Mouse (Mus musculus) layer of hippocampus, adult 2 months (tissue): ENCODE measurements around the gene Mmp14. TPM values are rescaled to one million over a fixed set of nuclear protein-coding genes. Genes with fewer than 3 reads are reported as not detected.
A peak's percentile ranks its signal among the peaks of the same experiment; 100 is the strongest.

Experiments used
- DNase-seq, 2 experiments: peaks; one replicate each; pipeline ENCODE4 v3.0.0; 2022; ENCODE audit warnings: low spot score in 2 of 2
- H3K27ac ChIP-seq: fragments of 200-600 bp; 2 replicates; pipeline ENCODE4 v1.8.1; 2022
- H3K4me3 ChIP-seq: fragments of 200-600 bp; 2 replicates; pipeline ENCODE4 v1.8.1; 2022; ENCODE audit warnings: mild to moderate bottlenecking
- CTCF ChIP-seq: fragments of 200-600 bp; conservative IDR thresholded peaks from 2 replicates; pipeline ENCODE4 v1.8.1; 2022; ENCODE audit warnings: antibody characterized with exemption, mild to moderate bottlenecking, moderate library complexity
- total RNA-seq, 2 experiments: library from RNA; stranded (reverse); gene quantifications; 2 replicates each; pipeline ENCODE4 v1.2.3; 2021

Gene Mmp14
- total RNA-seq, 2 experiments from 2014 or later = 16.1 to 18.4 TPM

- Histone ChIP-seq H3K27ac (peak overlapping the region; percentile 82), H3K4me3 (peak overlapping the region; percentile 57)
- TF ChIP-seq CTCF = no peak
- peak in 1 of 2 experiments; percentile 50 for DNase-seq
These were observed 1.7 kb downstream of the Mmp14 start for GRCm38 (mm10) chr14:54432837-54433830.

GRCm38 (mm10) chr14:54433941-54434531, 2.6 kb downstream of the Mmp14 start:
- TF ChIP-seq CTCF = no peak
- Histone ChIP-seq H3K27ac (peak overlapping the region; percentile 82; the same call in 1 of the 2 replicates), H3K4me3 (peak overlapping the region; percentile 57)
- DNase-seq = no peak

- Histone ChIP-seq H3K27ac (no peak overlapping the region), H3K4me3 (no peak overlapping the region)
- no peak for TF ChIP-seq CTCF
- no peak for DNase-seq
These were observed 3.9 kb downstream of the Mmp14 start for GRCm38 (mm10) chr14:54435194-54435918.

- DNase-seq = no peak
- no peak overlapping the region for H3K4me3 ChIP-seq
- TF ChIP-seq CTCF = no peak
- H3K27ac ChIP-seq = no peak overlapping the region
These were observed 7.7 kb downstream of the Mmp14 start for GRCm38 (mm10) chr14:54439155-54439554.

GRCm38 (mm10) chr14:54439610-54440009, 8.2 kb downstream of the Mmp14 start:
- no peak overlapping the region for H3K4me3 ChIP-seq
- no peak for DNase-seq
- H3K27ac ChIP-seq = no peak overlapping the region
- TF ChIP-seq CTCF = no peak

GRCm38 (mm10) chr14:54440538-54440937, 9.1 kb downstream of the Mmp14 start:
- H3K4me3 ChIP-seq = no peak overlapping the region
- no peak for TF ChIP-seq CTCF
- H3K27ac ChIP-seq = no peak overlapping the region
- DNase-seq = no peak

- no peak overlapping the region for H3K27ac ChIP-seq
- DNase-seq = no peak
- TF ChIP-seq CTCF = no peak
- H3K4me3 ChIP-seq = no peak overlapping the region
These were observed 10.0 kb downstream of the Mmp14 start for GRCm38 (mm10) chr14:54441365-54441764.

GRCm38 (mm10) chr14:54442548-54442947, 11.1 kb downstream of the Mmp14 start:
- Histone ChIP-seq H3K27ac (no peak overlapping the region), H3K4me3 (no peak overlapping the region)
- DNase-seq = no peak
- no peak for TF ChIP-seq CTCF

- TF ChIP-seq CTCF = no peak
- H3K27ac ChIP-seq = no peak overlapping the region
- no peak for DNase-seq
- H3K4me3 ChIP-seq = no peak overlapping the region
These were observed 11.8 kb downstream of the Mmp14 start for GRCm38 (mm10) chr14:54443196-54443595.

GRCm38 (mm10) chr14:54443712-54444618, 12.6 kb downstream of the Mmp14 start:
- peak in 1 of 2 experiments; percentile 26 for DNase-seq
- TF ChIP-seq CTCF = no peak
- Histone ChIP-seq H3K4me3 (no peak overlapping the region), H3K27ac (no peak overlapping the region)

- H3K27ac ChIP-seq = no peak overlapping the region
- DNase-seq = no peak
- no peak overlapping the region for H3K4me3 ChIP-seq
- no peak for TF ChIP-seq CTCF
These were observed 14.1 kb downstream of the Mmp14 start for GRCm38 (mm10) chr14:54445476-54445875.

- no peak overlapping the region for H3K4me3 ChIP-seq
These were observed 22.2 kb downstream of the Mmp14 start for GRCm38 (mm10) chr14:54453566-54453965.

More at GRCm38 (mm10) chr14:54453566-54453965, 22.2 kb downstream of the Mmp14 start:
- TF ChIP-seq CTCF = no peak
- H3K27ac ChIP-seq = no peak overlapping the region
- no peak for DNase-seq
